Mouse (Mus musculus) heart, embryonic 15.5 days (tissue): ENCODE data around the gene Foxi3. TPM values are rescaled to one million over a fixed set of nuclear protein-coding genes. Genes with fewer than 3 reads are reported as not detected.
A peak's percentile ranks its signal among the peaks of the same experiment; 100 is the strongest.

ENCODE experiments used
- ATAC-seq: fragments of 200-750 bp; cut with Nextera tagmentation; replicated peaks from 2 replicates; pipeline ENCODE4 v1.8.0; 2017; ENCODE audit warnings: low read depth, moderate TSS enrichment; ENCODE audit not compliant: insufficient number of reproducible peaks, insufficient read depth, low FRiP score
- H3K27ac ChIP-seq: fragments of 300-500 bp; sonication (generic); 2 replicates; pipeline ENCODE4 v1.5.1; 2015; ENCODE audit warnings: mild to moderate bottlenecking, inconsistent platforms
- H3K27me3 ChIP-seq: fragments of 300-500 bp; sonication (generic); 2 replicates; pipeline ENCODE4 v1.6.1; 2015; ENCODE audit warnings: inconsistent platforms
- H3K36me3 ChIP-seq: fragments of 300-500 bp; sonication (generic); 2 replicates; pipeline ENCODE4 v1.6.1; 2015; ENCODE audit warnings: mild to moderate bottlenecking, inconsistent platforms
- H3K4me1 ChIP-seq: fragments of 300-500 bp; sonication (generic); replicated peaks from 2 replicates; pipeline ENCODE4 v1.6.1; 2015; ENCODE audit warnings: inconsistent platforms
- H3K4me2 ChIP-seq: fragments of 300-500 bp; sonication (generic); 2 replicates; pipeline ENCODE4 v1.6.1; 2015; ENCODE audit warnings: inconsistent platforms, mild to moderate bottlenecking, moderate library complexity
- H3K4me3 ChIP-seq: fragments of 300-500 bp; sonication (generic); 2 replicates; pipeline ENCODE4 v1.5.1; 2015; ENCODE audit warnings: mild to moderate bottlenecking, inconsistent platforms
- H3K9ac ChIP-seq: fragments of 300-500 bp; sonication (generic); 2 replicates; pipeline ENCODE4 v1.6.1; 2015; ENCODE audit warnings: mild to moderate bottlenecking, inconsistent platforms
- H3K9me3 ChIP-seq: fragments of 300-500 bp; sonication (generic); replicated peaks from 2 replicates; pipeline ENCODE4 v1.6.1; 2016; ENCODE audit warnings: inconsistent platforms
- WGBS: fragments of 180-500 bp; shearing (Covaris S2); methylation state at CpG from one replicate; pipeline ENCODE4 v1.1.7; 2015; ENCODE audit warnings: mixed read lengths; 5-methylcytosine and 5-hydroxymethylcytosine counted together
- polyA plus RNA-seq: library from polyadenylated mRNA; unstranded; fragments of >200 nt; fragmentation: Nextera tagmentation; extraction: Ambion mirVana; gene quantifications from 2 replicates; pipeline ENCODE4 v1.2.1, GENCODE M21; 2015

Foxi3 gene
- polyA plus RNA-seq, 1 experiment from 2014 or later = not detected

DNA sequence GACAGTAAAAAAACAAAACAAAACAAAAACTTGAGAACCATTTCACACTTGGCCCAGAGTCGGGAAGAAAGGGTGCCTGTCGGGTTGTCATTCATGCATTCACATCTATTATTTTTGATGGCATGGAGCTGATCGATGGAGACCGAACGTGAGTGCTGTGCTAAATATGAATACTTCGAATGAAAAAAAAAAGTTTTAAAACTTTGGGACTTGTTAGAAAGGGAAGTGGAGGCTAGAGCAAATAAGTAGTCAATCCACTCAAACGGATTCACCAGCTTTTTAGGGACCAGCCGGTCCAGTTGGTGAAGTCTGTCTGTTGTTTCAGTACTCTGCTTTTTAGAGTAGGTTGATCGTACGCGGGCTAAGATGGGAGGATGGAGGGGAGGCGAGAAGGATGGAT is 490 bp upstream of the Foxi3 start:
- peaks cover 86% of the 10 kb centered on the region for H3K27me3 ChIP-seq
- WGBS = 3% methylated on average over 12 of the region's 12 CpGs
- no peak overlapping the region for H3K27ac ChIP-seq
- no peak overlapping the region for H3K9ac ChIP-seq
- H3K4me1 ChIP-seq = peaks cover 13% of the 10 kb centered on the region
- peak overlapping the region; percentile 46 for H3K4me3 ChIP-seq
- no peak for ATAC-seq
- H3K36me3 ChIP-seq = no peaks in the 10 kb centered on the region
- peak overlapping the region; percentile 71 for H3K4me2 ChIP-seq
- no peaks in the 10 kb centered on the region for H3K9me3 ChIP-seq

DNA sequence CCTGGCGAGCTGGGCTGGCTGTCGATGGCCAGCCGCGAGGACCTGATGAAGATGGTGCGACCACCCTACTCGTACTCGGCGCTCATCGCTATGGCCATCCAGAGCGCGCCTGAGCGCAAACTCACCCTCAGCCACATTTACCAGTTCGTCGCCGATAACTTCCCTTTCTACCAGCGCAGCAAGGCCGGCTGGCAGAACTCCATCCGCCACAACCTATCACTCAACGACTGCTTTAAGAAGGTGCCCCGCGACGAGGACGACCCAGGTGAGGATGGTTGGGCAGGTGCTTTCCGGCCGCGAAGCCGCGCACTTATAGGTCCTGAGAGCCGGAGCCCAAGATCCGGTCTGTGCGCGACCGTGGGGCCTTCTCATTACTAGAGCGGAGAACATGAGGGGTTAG is 605 bp downstream of the Foxi3 start:
- 2% methylated on average over 34 of the region's 34 CpGs for WGBS
- peaks cover 13% of the 10 kb centered on the region for H3K4me1 ChIP-seq
- peaks cover 81% of the 10 kb centered on the region for H3K27me3 ChIP-seq
- H3K36me3 ChIP-seq = no peaks in the 10 kb centered on the region
- no peak overlapping the region for H3K9ac ChIP-seq
- H3K4me2 ChIP-seq = peak overlapping the region; percentile 71
- no peak for ATAC-seq
- no peak overlapping the region for H3K27ac ChIP-seq
- H3K4me3 ChIP-seq = peak overlapping the region; percentile 46
- no peaks in the 10 kb centered on the region for H3K9me3 ChIP-seq

DNA sequence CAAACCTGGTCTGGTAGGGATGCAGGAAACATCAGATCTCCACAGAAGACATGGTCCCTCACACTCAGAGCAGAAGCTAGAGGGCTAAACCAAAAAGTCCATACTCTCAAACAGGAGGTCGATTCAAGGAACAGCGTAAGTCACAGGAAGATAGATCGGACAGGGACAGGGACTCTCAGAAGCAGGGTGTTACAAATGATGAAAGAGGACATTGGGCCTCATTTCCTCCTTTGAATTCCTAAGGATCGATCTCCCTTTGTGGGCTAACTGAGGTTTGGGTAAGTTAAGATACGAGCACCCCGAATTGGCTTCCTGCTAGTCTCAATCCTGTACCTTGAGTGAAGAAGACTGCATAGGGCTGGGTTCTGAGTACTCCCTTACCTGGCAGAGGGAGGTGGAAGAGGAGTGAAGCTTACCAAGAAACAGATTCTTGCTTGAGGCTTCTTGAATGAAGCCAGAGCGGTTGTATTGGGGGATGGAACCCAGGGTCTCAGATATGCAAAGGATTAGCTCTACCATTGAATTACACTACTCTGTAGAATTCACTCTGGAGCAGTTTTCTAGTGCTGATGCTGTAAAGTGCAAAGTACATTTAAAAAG is 1.1 kb downstream of the Foxi3 start:
- Histone ChIP-seq H3K4me3 (peak overlapping the region; percentile 46; the same call in 1 of the 2 replicates), H3K36me3 (no peaks in the 10 kb centered on the region), H3K9me3 (no peaks in the 10 kb centered on the region), H3K4me2 (peak overlapping the region; percentile 71; the same call in 1 of the 2 replicates), H3K27ac (no peak overlapping the region), H3K27me3 (peaks cover 78% of the 10 kb centered on the region), H3K4me1 (peaks cover 13% of the 10 kb centered on the region), H3K9ac (no peak overlapping the region)
- no peak for ATAC-seq
- WGBS = 12% methylated on average over 7 of the region's 7 CpGs

DNA sequence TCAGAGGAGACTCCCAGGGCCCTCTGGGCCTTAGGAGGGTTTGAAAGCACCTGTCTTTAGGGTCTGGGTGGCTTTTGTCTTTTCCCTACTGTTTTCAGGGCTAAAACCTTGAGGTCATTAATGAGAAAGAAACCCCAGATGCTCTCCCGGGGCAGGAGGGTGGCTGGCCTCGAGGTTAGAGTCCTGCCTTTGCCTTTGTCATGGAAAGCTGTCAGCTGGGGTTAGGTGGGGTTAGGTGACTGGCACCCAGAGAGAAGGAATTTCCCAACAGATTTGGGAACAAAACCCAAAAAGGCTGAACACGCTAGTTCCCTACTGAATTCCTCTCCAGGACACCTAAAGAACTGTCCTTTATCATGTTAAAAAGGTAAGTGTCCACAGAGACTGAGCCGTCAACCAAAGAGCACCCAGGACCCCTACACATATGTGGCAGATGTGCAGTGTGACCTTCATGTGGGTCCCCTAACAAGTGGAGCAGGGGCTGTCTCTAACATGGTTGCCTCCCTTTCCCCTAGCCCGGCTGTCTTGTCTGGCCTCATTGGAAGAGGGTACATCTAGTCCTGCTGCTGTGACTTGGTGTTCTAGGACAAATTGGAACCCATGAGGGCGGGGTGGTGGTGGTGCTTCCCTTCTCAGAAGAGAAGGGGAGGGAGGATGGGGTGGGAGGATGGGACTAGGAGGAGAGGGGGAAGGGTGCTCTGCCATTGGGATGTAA is 7.9 kb downstream of the Foxi3 start:
- ATAC-seq = no peak
- WGBS = 44% methylated on average over 6 of the region's 6 CpGs
- Histone ChIP-seq H3K4me1 (peaks cover 8% of the 10 kb centered on the region), H3K9me3 (no peaks in the 10 kb centered on the region), H3K4me2 (no peak overlapping the region), H3K36me3 (no peaks in the 10 kb centered on the region), H3K27ac (no peak overlapping the region), H3K4me3 (no peak overlapping the region), H3K27me3 (peaks cover 53% of the 10 kb centered on the region), H3K9ac (no peak overlapping the region)

DNA sequence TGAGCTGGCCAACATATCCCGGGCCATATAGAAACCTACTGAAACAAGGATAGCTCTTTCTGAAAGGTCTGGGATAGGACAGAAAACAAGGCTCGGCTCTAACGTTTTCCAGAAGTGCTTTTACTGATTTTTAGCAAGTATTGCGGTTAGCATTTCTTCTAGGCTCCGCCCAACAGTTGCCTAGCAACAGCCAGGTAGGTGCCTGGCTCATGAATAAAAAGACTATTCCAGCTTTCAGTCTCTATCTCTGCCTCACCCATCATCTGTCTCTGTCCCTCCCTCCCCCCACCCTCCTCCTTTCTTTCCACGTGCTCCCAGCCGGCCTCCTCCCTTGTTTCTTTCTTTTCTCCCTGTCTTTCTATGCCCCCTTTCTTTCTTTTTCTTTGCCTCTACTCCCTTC is 9.4 kb downstream of the Foxi3 start:
- WGBS = 39% methylated on average over 7 of the region's 7 CpGs
- H3K4me2 ChIP-seq = no peak overlapping the region
- H3K27me3 ChIP-seq = peaks cover 39% of the 10 kb centered on the region
- no peak overlapping the region for H3K9ac ChIP-seq
- no peak overlapping the region for H3K27ac ChIP-seq
- H3K4me3 ChIP-seq = no peak overlapping the region
- peaks cover 8% of the 10 kb centered on the region for H3K4me1 ChIP-seq
- no peaks in the 10 kb centered on the region for H3K36me3 ChIP-seq
- ATAC-seq = no peak
- H3K9me3 ChIP-seq = no peaks in the 10 kb centered on the region

DNA sequence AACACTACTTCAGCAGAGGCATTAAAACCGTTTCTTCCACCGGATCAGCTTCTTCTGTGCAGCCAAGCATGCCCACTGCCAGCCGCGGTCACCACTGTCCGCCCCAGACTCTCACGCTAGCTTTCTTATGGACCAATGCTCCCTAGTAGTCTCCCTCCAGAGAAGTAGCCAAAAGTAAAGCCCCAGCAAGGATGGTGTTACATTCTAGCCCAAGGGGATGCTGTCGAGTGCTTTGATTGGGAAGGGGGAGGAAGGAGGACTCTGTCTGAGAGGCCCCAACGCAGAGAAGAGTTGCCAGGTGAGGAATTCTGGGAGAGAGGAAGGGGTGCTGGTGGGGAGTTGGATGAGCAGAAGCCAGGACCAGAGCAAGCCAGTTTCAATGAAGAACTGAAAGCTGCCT is 11.1 kb downstream of the Foxi3 start:
- Histone ChIP-seq H3K27me3 (peaks cover 37% of the 10 kb centered on the region), H3K9me3 (no peaks in the 10 kb centered on the region), H3K4me3 (peak overlapping the region; percentile 7; the same call in 1 of the 2 replicates), H3K4me2 (peak overlapping the region; percentile 54), H3K36me3 (no peaks in the 10 kb centered on the region), H3K4me1 (peaks cover 8% of the 10 kb centered on the region), H3K27ac (no peak overlapping the region), H3K9ac (no peak overlapping the region)
- no peak for ATAC-seq
- 10% methylated on average over 8 of the region's 8 CpGs for WGBS

DNA sequence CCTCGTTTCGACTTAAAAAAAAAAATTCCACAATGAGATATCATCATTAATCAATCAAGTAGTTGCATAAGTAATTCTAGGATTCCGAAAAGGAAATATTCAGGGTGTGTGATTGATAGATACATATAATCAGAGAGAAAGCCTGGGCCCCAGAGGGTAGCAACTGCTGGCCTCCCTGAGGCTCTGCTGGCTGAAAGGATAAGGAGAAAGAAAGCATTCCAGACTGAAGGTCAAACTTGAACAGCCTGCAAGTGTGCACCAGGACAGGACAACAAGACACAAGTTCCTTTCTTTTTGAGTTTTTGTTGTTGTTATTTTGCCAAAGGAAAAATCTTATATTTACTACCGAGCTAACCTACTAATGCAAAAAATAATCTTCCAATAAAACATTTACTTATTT is 12.0 kb downstream of the Foxi3 start:
- no peak overlapping the region for H3K4me3 ChIP-seq
- peaks cover 11% of the 10 kb centered on the region for H3K4me1 ChIP-seq
- peaks cover 30% of the 10 kb centered on the region for H3K27me3 ChIP-seq
- ATAC-seq = no peak
- WGBS = 51% methylated on average over 4 of the region's 4 CpGs
- H3K4me2 ChIP-seq = no peak overlapping the region
- H3K36me3 ChIP-seq = no peaks in the 10 kb centered on the region
- no peak overlapping the region for H3K9ac ChIP-seq
- H3K27ac ChIP-seq = no peak overlapping the region; the same call in 1 of the 2 replicates
- H3K9me3 ChIP-seq = no peaks in the 10 kb centered on the region

DNA sequence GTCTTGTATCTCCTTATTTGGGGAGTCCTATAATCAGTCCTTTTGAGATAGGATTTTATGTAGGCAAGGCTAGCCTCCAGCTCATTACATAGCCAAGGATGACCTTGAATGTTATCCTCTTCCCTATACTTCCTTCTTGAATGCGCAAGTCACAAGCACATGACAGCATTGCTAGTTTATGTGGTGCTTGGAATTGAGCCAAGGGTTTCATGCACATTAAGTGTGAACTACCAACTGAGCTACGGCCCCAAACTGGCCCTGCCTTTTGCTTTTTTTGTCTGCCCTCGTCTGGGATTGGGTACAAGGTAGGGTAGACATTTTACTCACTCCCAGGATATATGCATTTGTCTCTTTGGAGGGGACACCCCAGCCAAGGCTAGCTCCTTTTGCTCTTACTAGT is 16.7 kb downstream of the Foxi3 start:
- Histone ChIP-seq H3K27ac (no peak overlapping the region), H3K4me1 (peaks cover 7% of the 10 kb centered on the region; the same call in 1 of the 2 replicates), H3K9ac (no peak overlapping the region)

DNA sequence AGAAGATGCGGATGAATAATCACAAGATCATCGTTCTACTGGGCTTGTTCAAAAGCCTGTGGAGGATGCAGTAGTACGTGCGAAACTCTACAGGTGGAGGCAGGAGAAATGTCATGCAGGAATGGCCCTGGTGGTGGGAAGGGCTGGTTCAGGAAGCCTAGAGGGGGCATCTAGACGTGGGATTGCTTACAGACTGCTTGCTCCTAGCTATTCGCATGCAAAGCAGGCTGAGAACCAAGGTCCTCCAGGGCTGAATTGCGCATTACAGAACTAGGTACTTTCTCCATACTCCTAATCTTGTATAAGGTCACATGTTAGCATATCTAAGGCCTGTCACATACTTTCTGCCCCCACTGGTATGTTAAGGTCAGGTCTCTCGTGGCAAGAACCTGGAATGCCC is 24.7 kb downstream of the Foxi3 start:
- Histone ChIP-seq H3K4me2 (no peak overlapping the region), H3K27me3 (no peaks in the 10 kb centered on the region), H3K9ac (no peak overlapping the region), H3K36me3 (no peaks in the 10 kb centered on the region), H3K4me3 (no peak overlapping the region), H3K9me3 (no peaks in the 10 kb centered on the region), H3K4me1 (no peaks in the 10 kb centered on the region), H3K27ac (no peak overlapping the region)
- WGBS = 76% methylated on average over 8 of the region's 8 CpGs
- no peak for ATAC-seq

More for the DNA sequence above, 16.7 kb downstream of the Foxi3 start:
- H3K4me2 ChIP-seq = no peak overlapping the region
- no peaks in the 10 kb centered on the region for H3K36me3 ChIP-seq
- H3K4me3 ChIP-seq = no peak overlapping the region
- H3K27me3 ChIP-seq = no peaks in the 10 kb centered on the region
- ATAC-seq = no peak
- no peaks in the 10 kb centered on the region for H3K9me3 ChIP-seq
- 36% methylated on average over 3 of the region's 3 CpGs for WGBS

DNA sequence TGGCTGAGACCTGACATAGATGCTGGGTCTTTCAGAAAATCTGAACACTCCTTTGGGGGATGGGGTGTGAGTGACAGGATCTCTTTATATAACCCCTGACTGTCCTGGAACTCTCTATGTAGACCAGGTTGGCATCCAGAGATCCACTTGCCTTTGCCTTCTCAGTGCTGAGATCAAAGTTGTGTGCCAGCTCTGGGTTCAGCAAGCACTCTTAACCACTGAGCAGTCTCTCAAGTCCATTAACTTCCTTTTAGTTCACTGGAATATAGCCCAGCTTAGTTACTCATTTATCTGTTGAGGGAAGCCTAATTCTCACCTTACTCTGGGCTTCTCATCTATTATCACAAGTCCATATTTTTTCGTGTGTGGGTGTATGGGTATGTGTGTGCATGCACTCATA is 26.1 kb downstream of the Foxi3 start:
- H3K36me3 ChIP-seq = no peaks in the 10 kb centered on the region
- H3K4me3 ChIP-seq = no peak overlapping the region
- H3K9ac ChIP-seq = no peak overlapping the region
- H3K4me2 ChIP-seq = no peak overlapping the region
- no peaks in the 10 kb centered on the region for H3K4me1 ChIP-seq
- no peak overlapping the region for H3K27ac ChIP-seq
- ATAC-seq = no peak
- H3K27me3 ChIP-seq = no peaks in the 10 kb centered on the region
- no peaks in the 10 kb centered on the region for H3K9me3 ChIP-seq
- 71% methylated on average over 1 of the region's 1 CpGs for WGBS

DNA sequence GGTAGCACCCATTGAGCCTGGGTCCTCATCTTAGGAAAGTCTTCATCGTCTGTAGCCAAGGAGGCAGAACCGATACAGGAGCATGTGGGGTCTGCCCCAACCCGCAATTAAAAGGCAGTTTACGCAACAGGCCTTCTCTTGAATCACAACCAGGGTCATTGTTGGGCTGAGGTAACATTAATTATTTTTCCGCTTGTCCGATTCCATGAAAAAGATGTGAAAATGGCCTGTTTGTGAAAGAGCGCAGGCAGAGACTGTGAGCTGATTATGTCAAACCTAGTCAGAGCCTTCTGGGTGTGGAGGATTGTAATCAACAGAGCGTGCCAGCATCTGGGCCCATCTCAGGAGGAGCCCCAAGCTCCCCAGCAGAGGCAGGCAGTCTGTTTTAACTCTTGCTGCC is 30.4 kb downstream of the Foxi3 start:
- H3K9ac ChIP-seq = no peak overlapping the region
- ATAC-seq = no peak
- 81% methylated on average over 8 of the region's 8 CpGs for WGBS

More for the DNA sequence above, 30.4 kb downstream of the Foxi3 start:
- H3K4me1 ChIP-seq = no peaks in the 10 kb centered on the region
- no peaks in the 10 kb centered on the region for H3K36me3 ChIP-seq
- H3K9me3 ChIP-seq = no peaks in the 10 kb centered on the region
- H3K27ac ChIP-seq = no peak overlapping the region
- H3K27me3 ChIP-seq = no peaks in the 10 kb centered on the region
- H3K4me2 ChIP-seq = no peak overlapping the region
- no peak overlapping the region for H3K4me3 ChIP-seq
